Mouse (Mus musculus) spleen, adult 2 months (tissue): Measurements from ENCODE around the gene Lpp. TPM values are rescaled to one million over a fixed set of nuclear protein-coding genes. Genes with fewer than 3 reads are reported as not detected.

Source experiments
- DNase-seq, 2 experiments: peaks; one replicate each; pipeline versions ENCODE4 v3.0.0 to v3.0.0-alpha.2; 2012 to 2021; ENCODE audit warnings: low spot score in 2 of 2, low read depth in 1 of 2
- H3K27ac ChIP-seq: fragments of 200-500 bp; 2 replicates; pipeline ENCODE4 v1.5.1; 2012; ENCODE audit warnings: low read length, inconsistent platforms; ENCODE audit not compliant: insufficient read depth
- H3K27me3 ChIP-seq: fragments of 200-500 bp; 2 replicates; pipeline ENCODE4 v1.6.1; 2012; ENCODE audit warnings: mild to moderate bottlenecking, moderate library complexity, low read length, inconsistent platforms; ENCODE audit not compliant: control insufficient read depth, insufficient read depth
- H3K36me3 ChIP-seq: fragments of 200-500 bp; 2 replicates; pipeline ENCODE4 v1.6.1; 2012; ENCODE audit warnings: mild to moderate bottlenecking, low read length, inconsistent platforms; ENCODE audit not compliant: control insufficient read depth, insufficient read depth
- H3K4me1 ChIP-seq: fragments of 200-500 bp; 2 replicates; pipeline ENCODE4 v1.6.1; 2011; ENCODE audit warnings: inconsistent platforms; ENCODE audit not compliant: control insufficient read depth, insufficient read depth, insufficient read length
- H3K4me3 ChIP-seq: fragments of 200-500 bp; 2 replicates; pipeline ENCODE4 v1.5.1; 2011; ENCODE audit warnings: mild to moderate bottlenecking, inconsistent platforms; ENCODE audit not compliant: insufficient read depth, insufficient read length; ENCODE audit errors: extremely low read depth
- CTCF ChIP-seq: fragments of 200-500 bp; IDR thresholded peaks from 2 replicates; pipeline ENCODE4 v1.5.1; 2011; ENCODE audit warnings: mild to moderate bottlenecking, inconsistent platforms; ENCODE audit not compliant: insufficient read depth, insufficient read length, insufficient replicate concordance; ENCODE audit errors: extremely low read depth
- POLR2A ChIP-seq: fragments of 200-500 bp; IDR thresholded peaks from 2 replicates; pipeline ENCODE4 v1.6.1; 2011; ENCODE audit warnings: low read depth, low read length, inconsistent platforms
- WGBS: fragments of 180-500 bp; shearing (Covaris S2); methylation state at CpG from one replicate; pipeline ENCODE4 v1.1.7; 2018; 5-methylcytosine and 5-hydroxymethylcytosine counted together
- polyA plus RNA-seq: library from polyadenylated mRNA; depleted of rRNA; stranded (reverse); fragments of >200 nt; gene quantifications from 2 replicates; pipeline ENCODE4 v1.2.3, GENCODE M21; 2012

Lpp gene
- polyA plus RNA-seq, 1 experiment: 8.2 TPM

GRCm38 (mm10) chr16:24398893-24399292, 5.6 kb downstream of the Lpp start:
- H3K4me1 ChIP-seq: peaks cover 2% of the 10 kb centered on the region
- H3K27ac ChIP-seq: no peak overlapping the region
- no peaks in the 10 kb centered on the region for H3K36me3 ChIP-seq
- no peaks in the 10 kb centered on the region for H3K27me3 ChIP-seq
- TF ChIP-seq CTCF (no peak), POLR2A (no peak)
- no peak for DNase-seq
- no peak overlapping the region for H3K4me3 ChIP-seq
- 92% methylated on average over 3 of the region's 3 CpGs for WGBS

GRCm38 (mm10) chr16:24399524-24399923, 6.2 kb downstream of the Lpp start:
- Histone ChIP-seq H3K27ac (no peak overlapping the region), H3K27me3 (no peaks in the 10 kb centered on the region), H3K4me3 (no peak overlapping the region), H3K36me3 (no peaks in the 10 kb centered on the region), H3K4me1 (peaks cover 2% of the 10 kb centered on the region; the same call in 1 of the 2 replicates)
- no peak for DNase-seq
- WGBS: 75% methylated on average over 5 of the region's 5 CpGs
- TF ChIP-seq POLR2A (no peak), CTCF (no peak)

GRCm38 (mm10) chr16:24400776-24401175, 7.5 kb downstream of the Lpp start:
- Histone ChIP-seq H3K27me3 (no peaks in the 10 kb centered on the region), H3K36me3 (no peaks in the 10 kb centered on the region), H3K4me3 (no peak overlapping the region), H3K27ac (no peak overlapping the region), H3K4me1 (no peaks in the 10 kb centered on the region)
- DNase-seq: no peak
- TF ChIP-seq POLR2A (no peak), CTCF (no peak)
- WGBS: 98% methylated on average over 2 of the region's 2 CpGs

- Histone ChIP-seq H3K4me3 (no peak overlapping the region), H3K27ac (no peak overlapping the region), H3K4me1 (no peaks in the 10 kb centered on the region), H3K27me3 (no peaks in the 10 kb centered on the region), H3K36me3 (no peaks in the 10 kb centered on the region)
- DNase-seq: no peak
- 90% methylated on average over 4 of the region's 4 CpGs for WGBS
- TF ChIP-seq POLR2A (no peak), CTCF (no peak)
These were observed 9.5 kb downstream of the Lpp start for GRCm38 (mm10) chr16:24402801-24403200.

- WGBS: 97% methylated on average over 8 of the region's 8 CpGs
- TF ChIP-seq CTCF (no peak), POLR2A (no peak)
- no peak overlapping the region for H3K27ac ChIP-seq
- no peaks in the 10 kb centered on the region for H3K4me1 ChIP-seq
- DNase-seq: no peak
- no peaks in the 10 kb centered on the region for H3K27me3 ChIP-seq
- no peak overlapping the region for H3K4me3 ChIP-seq
- H3K36me3 ChIP-seq: no peaks in the 10 kb centered on the region
These were observed 10.6 kb downstream of the Lpp start for GRCm38 (mm10) chr16:24403733-24404380.

- 94% methylated on average over 2 of the region's 2 CpGs for WGBS
- Histone ChIP-seq H3K27ac (no peak overlapping the region), H3K36me3 (no peaks in the 10 kb centered on the region)
These were observed 13.2 kb downstream of the Lpp start for GRCm38 (mm10) chr16:24406521-24406920.

GRCm38 (mm10) chr16:24411281-24411680, 18.0 kb downstream of the Lpp start:
- no peak overlapping the region for H3K27ac ChIP-seq
- TF ChIP-seq POLR2A: no peak
- no peak for TF ChIP-seq CTCF
- DNase-seq: no peak
- no peak overlapping the region for H3K4me3 ChIP-seq
- H3K4me1 ChIP-seq: peaks cover 10% of the 10 kb centered on the region; the same call in 1 of the 2 replicates
- WGBS: 94% methylated on average over 6 of the region's 6 CpGs
- H3K36me3 ChIP-seq: no peaks in the 10 kb centered on the region
- H3K27me3 ChIP-seq: no peaks in the 10 kb centered on the region

More at GRCm38 (mm10) chr16:24406521-24406920, 13.2 kb downstream of the Lpp start:
- TF ChIP-seq CTCF (no peak), POLR2A (no peak)
- no peaks in the 10 kb centered on the region for H3K27me3 ChIP-seq
- no peaks in the 10 kb centered on the region for H3K4me1 ChIP-seq
- DNase-seq: no peak
- no peak overlapping the region for H3K4me3 ChIP-seq
